27 mouse cellular contexts compared by ENCODE assay signal in genomic region chr2:44086403-44087056, GRCm38 (mm10).
DNase-seq lines count a peak whose midpoint lies in the region; ATAC-seq and TF ChIP-seq lines count a peak whose summit lies in the region.
"Had no signal": no experiment of that assay in that cellular context is flagged by ENCODE, and none has a peak within 500 bp of the region (broad histone marks: within the 10 kb centered on the region; RNA-seq: fewer than 3 reads in every experiment).

No protein-coding gene starts in this region.

- ATAC-seq in hindbrain, embryonic 16.5 days, result peak; percentile 52
- no peak for ATAC-seq in hindbrain, embryonic 11.5 days (ENCODE audit: low FRiP score)
- ATAC-seq: forebrain, embryonic 15.5 days; hindbrain, postnatal 0 days; inflammation-experienced regulatory T-cells, adult 6 months; intestine, embryonic 16.5 days; Patski had no signal

- no peak overlapping the region for H3K4me2 ChIP-seq in hindbrain, embryonic 16.5 days (ENCODE audit: low read length)
- no peak overlapping the region for H3K4me2 ChIP-seq in hindbrain, embryonic 11.5 days (replicated peaks; ENCODE audit: low read depth, low read length)
- no peak overlapping the region for H3K4me2 ChIP-seq in CH12.LX (ENCODE audit: insufficient read depth, low read depth, poor library complexity, severe bottlenecking)
- H3K4me2 ChIP-seq: forebrain, embryonic 12.5 days; forebrain, embryonic 15.5 days; heart, embryonic 13.5 days; hindbrain, embryonic 13.5 days had no signal

- H3K79me2 ChIP-seq in CH12.LX (replicated peaks; ENCODE audit: control insufficient read depth, extremely low read depth, insufficient read depth, poor library complexity, severe bottlenecking) (no peaks in the 10 kb centered on the region), MEL (ENCODE audit: control insufficient read depth, insufficient read depth, low read length, poor library complexity) (no peaks in the 10 kb centered on the region)

- no peak for TF ChIP-seq CTCF in CH12.LX (conservative IDR thresholded peaks at IDR 0.05 in 1 of 2, IDR thresholded peaks at IDR 0.05 in 1 of 2; ENCODE audit: low read depth in 2 of 2, low read length in 2 of 2)
- no peak for TF ChIP-seq CTCF in MEL (IDR thresholded peaks at IDR 0.05 in 2 of 3, conservative IDR thresholded peaks at IDR 0.05 in 1 of 3; ENCODE audit: control insufficient read depth in 1 of 3, insufficient read depth in 1 of 3, low read depth in 2 of 3, low read length in 3 of 3, poor library complexity in 1 of 3, severe bottlenecking in 1 of 3)

- no peaks in the 10 kb centered on the region for H3K9me3 ChIP-seq in hindbrain, embryonic 16.5 days (ENCODE audit: control insufficient read depth, low read length)
- no peaks in the 10 kb centered on the region for H3K9me3 ChIP-seq in hindbrain, embryonic 11.5 days (ENCODE audit: control insufficient read depth, low read length)
- no peaks in the 10 kb centered on the region for H3K9me3 ChIP-seq in CH12.LX (replicated peaks; ENCODE audit: low read length)
- H3K9me3 ChIP-seq in MEL (replicated peaks; ENCODE audit: insufficient read depth, low read length), result no peaks in the 10 kb centered on the region
- H3K9me3 ChIP-seq: forebrain, embryonic 12.5 days; forebrain, embryonic 15.5 days; heart, embryonic 10.5 days; heart, embryonic 13.5 days; hindbrain, embryonic 13.5 days had no signal

- no peaks in the 10 kb centered on the region for H3K27me3 ChIP-seq in hindbrain, embryonic 16.5 days (replicated peaks; ENCODE audit: control insufficient read depth, insufficient read depth, low read length)
- H3K27me3 ChIP-seq in hindbrain, embryonic 11.5 days (ENCODE audit: control insufficient read depth, insufficient read depth, low read length), result no peaks in the 10 kb centered on the region
- no peaks in the 10 kb centered on the region for H3K27me3 ChIP-seq in CH12.LX (replicated peaks)
- H3K27me3 ChIP-seq in MEL (ENCODE audit: control insufficient read depth in 1 of 2, insufficient read depth in 2 of 2, low read length in 2 of 2), result no peaks in the 10 kb centered on the region
- H3K27me3 ChIP-seq: forebrain, embryonic 12.5 days; forebrain, embryonic 15.5 days; heart, embryonic 13.5 days; hindbrain, embryonic 13.5 days had no signal

- TF ChIP-seq EP300 in CH12.LX (IDR thresholded peaks at IDR 0.05; ENCODE audit: low read length), result no peak
- TF ChIP-seq EP300 in MEL (IDR thresholded peaks at IDR 0.05; ENCODE audit: low read depth in 1 of 2, low read length in 2 of 2), result no peak

- intact Hi-C loops in left cerebral cortex, postnatal 36 days (cut with DNase I), result no loop called here

- no peak for TF ChIP-seq POLR2A in CH12.LX (IDR thresholded peaks at IDR 0.05; ENCODE audit: low read depth, low read length)
- TF ChIP-seq POLR2A in MEL (IDR thresholded peaks at IDR 0.05; ENCODE audit: control insufficient read depth in 1 of 2, insufficient read depth in 1 of 2, low read depth in 1 of 2, low read length in 2 of 2, poor library complexity in 1 of 2), result no peak

- in situ Hi-C loops in CH12.LX (cut with MboI; ENCODE audit: low pct_ligation_motif_present, low pct_unique_long_range_greater_than_20kb, low sequenced_read_pairs), result no loop called here

- DNase-seq in embryo, embryonic 10.5 days (ENCODE audit: low spot score), result peak; percentile 28
- no peak for DNase-seq in embryo, embryonic 11 days
- no peak for DNase-seq in hindbrain, embryonic 11.5 days (ENCODE audit: low spot score)
- no peak for DNase-seq in CH12.LX (ENCODE audit: extremely low read depth)
- peak; percentile 17 for DNase-seq in MEL (ENCODE audit: low read depth, low spot score)
- no peak for DNase-seq in left cerebral cortex, postnatal 36 days (ENCODE audit: low spot score in 2 of 2)
- DNase-seq in kidney, postnatal 14 days, result no peak
- DNase-seq: adrenal gland, postnatal 14 days; B cell, adult 2 months; cerebellum, adult 11 months; cerebellum, adult 8-10 months; cerebellum, postnatal 10 days; cerebellum, postnatal 36 days; gastrocnemius, postnatal 25 days; heart, adult 2 months; heart, postnatal 14 days; kidney, adult 18-20 months had no signal

- no peak overlapping the region for H3K4me3 ChIP-seq in hindbrain, embryonic 16.5 days (ENCODE audit: low read length)
- no peak overlapping the region for H3K4me3 ChIP-seq in hindbrain, embryonic 11.5 days (ENCODE audit: low read depth, low read length)
- H3K4me3 ChIP-seq in CH12.LX (replicated peaks in 1 of 3; ENCODE audit: low read depth in 2 of 3, low read length in 2 of 3, poor library complexity in 1 of 3) (no peak overlapping the region), MEL (ENCODE audit: control insufficient read depth in 1 of 2, insufficient read depth in 1 of 2, low read depth in 2 of 2, low read length in 2 of 2) (no peak overlapping the region)
- H3K4me3 ChIP-seq: forebrain, embryonic 12.5 days; forebrain, embryonic 15.5 days; heart, adult 2 months; heart, embryonic 10.5 days; heart, embryonic 13.5 days; hindbrain, embryonic 13.5 days had no signal

- H3K27ac ChIP-seq in hindbrain, embryonic 16.5 days (ENCODE audit: low read depth, low read length), result no peak overlapping the region
- no peak overlapping the region for H3K27ac ChIP-seq in hindbrain, embryonic 11.5 days (ENCODE audit: low read depth, low read length)
- no peak overlapping the region for H3K27ac ChIP-seq in CH12.LX (ENCODE audit: insufficient read depth, low read depth)
- no peak overlapping the region for H3K27ac ChIP-seq in MEL (ENCODE audit: control insufficient read depth, low read depth, low read length)
- H3K27ac ChIP-seq: forebrain, embryonic 12.5 days; forebrain, embryonic 15.5 days; heart, adult 2 months; heart, embryonic 10.5 days; heart, embryonic 13.5 days; hindbrain, embryonic 13.5 days; hindbrain, postnatal 0 days had no signal

- H3K4me1 ChIP-seq in hindbrain, embryonic 16.5 days (ENCODE audit: control insufficient read depth, insufficient read depth, low read depth, low read length), result no peaks in the 10 kb centered on the region
- no peaks in the 10 kb centered on the region for H3K4me1 ChIP-seq in hindbrain, embryonic 11.5 days (replicated peaks; ENCODE audit: control insufficient read depth, insufficient read depth, low read length)
- H3K4me1 ChIP-seq in CH12.LX (ENCODE audit: control insufficient read depth in 1 of 2, insufficient read depth in 2 of 2) (no peaks in the 10 kb centered on the region), MEL (ENCODE audit: control insufficient read depth in 1 of 2, insufficient read depth in 2 of 2, low read length in 2 of 2) (no peaks in the 10 kb centered on the region)
- H3K4me1 ChIP-seq: forebrain, embryonic 12.5 days; forebrain, embryonic 15.5 days; heart, embryonic 10.5 days; heart, embryonic 13.5 days; hindbrain, embryonic 13.5 days had no signal

- dilution Hi-C loops in CH12.LX (cut with MboI; ENCODE audit: extremely low pct_ligation_motif_present, extremely low pct_unique_long_range_greater_than_20kb, low sequenced_read_pairs), result no loop called here

- 22% methylated on average over 5 of the region's 5 CpGs for WGBS in hindbrain, embryonic 16.5 days
- WGBS in hindbrain, embryonic 11.5 days, result 34% methylated on average over 5 of the region's 5 CpGs

- no peak overlapping the region for H3K9ac ChIP-seq in hindbrain, embryonic 16.5 days (ENCODE audit: low read depth, low read length)
- no peak overlapping the region for H3K9ac ChIP-seq in hindbrain, embryonic 11.5 days (ENCODE audit: low read depth, low read length)
- H3K9ac ChIP-seq in CH12.LX (ENCODE audit: insufficient read depth, low read depth) (no peak overlapping the region), MEL (ENCODE audit: control insufficient read depth, low read depth, low read length, poor library complexity, severe bottlenecking) (no peak overlapping the region)
- H3K9ac ChIP-seq: forebrain, embryonic 12.5 days; forebrain, embryonic 15.5 days; heart, embryonic 13.5 days; hindbrain, embryonic 13.5 days had no signal

- no peak for TF ChIP-seq RAD21 in CH12.LX (IDR thresholded peaks at IDR 0.05; ENCODE audit: low read depth, low read length)
- no peak for TF ChIP-seq RAD21 in MEL (IDR thresholded peaks at IDR 0.05; ENCODE audit: low read depth, low read length)

- no peaks in the 10 kb centered on the region for H3K36me3 ChIP-seq in hindbrain, embryonic 16.5 days (ENCODE audit: control insufficient read depth, insufficient read depth, low read length)
- H3K36me3 ChIP-seq in hindbrain, embryonic 11.5 days (ENCODE audit: control insufficient read depth, insufficient read depth, low read length), result no peaks in the 10 kb centered on the region
- H3K36me3 ChIP-seq in CH12.LX (replicated peaks in 1 of 2; ENCODE audit: control insufficient read depth in 1 of 2, insufficient read depth in 1 of 2, low read length in 1 of 2) (peaks cover 0 to 2% of the 10 kb centered on the region in 2 experiments), MEL (ENCODE audit: control insufficient read depth in 1 of 2, insufficient read depth in 2 of 2, low read length in 2 of 2) (no peaks in the 10 kb centered on the region)
- H3K36me3 ChIP-seq: forebrain, embryonic 12.5 days; forebrain, embryonic 15.5 days; heart, embryonic 10.5 days; heart, embryonic 13.5 days; hindbrain, embryonic 13.5 days had no signal

TF ChIP-seq in CH12.LX, 34 proteins besides CTCF, POLR2A, EP300 and RAD21:
- TF ChIP-seq GABPA (IDR thresholded peaks at IDR 0.05; ENCODE audit: insufficient replicate concordance, low read depth, low read length) (no peak), RCOR1 (conservative IDR thresholded peaks at IDR 0.05; ENCODE audit: low read depth, low read length) (no peak), ZNF384 (IDR thresholded peaks at IDR 0.05; ENCODE audit: low read depth, low read length) (peak; percentile 58), ZMIZ1 (IDR thresholded peaks at IDR 0.05; ENCODE audit: low read depth, low read length) (no peak), NELFE (IDR thresholded peaks at IDR 0.05; ENCODE audit: low read depth, low read length) (no peak)

TF ChIP-seq in MEL, 35 proteins besides CTCF, POLR2A, EP300 and RAD21:
- TF ChIP-seq USF2 (IDR thresholded peaks at IDR 0.05; ENCODE audit: borderline replicate concordance in 1 of 2, insufficient read depth in 1 of 2, low read depth in 1 of 2, low read length in 2 of 2), result no peak
- peak; percentile 22; the same call in 1 of the 2 replicates for TF ChIP-seq ZNF384 (IDR thresholded peaks at IDR 0.05; ENCODE audit: low read depth, low read length)

Comparison
In these comparisons a context has a peak if more than half of its experiments do, and no peak if none do; other contexts are left out.
1. DNase-seq: peak in embryo, embryonic 10.5 days (single experiment) and MEL (single experiment); none in embryo, embryonic 11 days (single experiment), hindbrain, embryonic 11.5 days (single experiment), CH12.LX (single experiment), left cerebral cortex, postnatal 36 days (0 of 2) and kidney, postnatal 14 days (single experiment).